Mouse (Mus musculus): ENCODE data around the gene Pih1d1. TPM values are rescaled to one million over a fixed set of nuclear protein-coding genes. Genes with fewer than 3 reads are reported as not detected.

Gene Pih1d1
- total and polyA plus RNA-seq, 3 experiments, result 37.4 to 69.3 (median 50.3) TPM

DNA sequence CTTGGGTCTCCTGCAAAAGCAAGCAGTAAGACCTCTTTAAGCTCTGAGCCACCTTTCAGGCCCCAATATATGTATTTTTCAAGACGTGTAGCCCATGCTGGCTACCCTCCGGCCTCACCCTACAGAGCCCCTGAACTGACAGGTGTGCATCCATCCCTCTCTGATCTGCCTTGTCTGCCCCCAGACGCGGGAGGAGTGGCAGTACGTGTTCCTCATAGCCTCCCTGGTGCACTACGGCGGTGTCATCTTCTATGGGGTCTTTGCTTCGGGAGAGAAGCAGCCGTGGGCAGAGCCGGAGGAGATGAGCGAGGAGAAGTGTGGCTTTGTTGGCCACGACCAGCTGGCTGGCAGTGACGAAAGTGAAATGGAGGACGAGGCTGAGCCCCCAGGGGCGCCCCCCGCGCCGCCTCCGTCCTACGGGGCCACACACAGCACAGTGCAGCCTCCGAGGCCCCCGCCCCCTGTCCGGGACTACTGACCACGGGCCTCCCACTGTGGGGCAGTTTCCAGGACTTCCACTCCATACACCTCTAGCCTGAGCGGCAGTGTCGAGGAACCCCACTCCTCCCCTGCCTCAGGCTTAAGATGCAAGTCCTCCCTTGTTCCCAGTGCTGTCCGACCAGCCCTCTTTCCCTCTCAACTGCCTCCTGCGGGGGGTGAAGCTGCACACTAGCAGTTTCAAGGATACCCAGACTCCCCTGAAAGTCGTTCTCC lies 20.6 kb downstream of the Pih1d1 start:
- in situ Hi-C loops (cut with MboI; ENCODE audit: low pct_ligation_motif_present, low pct_unique_long_range_greater_than_20kb, low sequenced_read_pairs), result no loop called here

DNA sequence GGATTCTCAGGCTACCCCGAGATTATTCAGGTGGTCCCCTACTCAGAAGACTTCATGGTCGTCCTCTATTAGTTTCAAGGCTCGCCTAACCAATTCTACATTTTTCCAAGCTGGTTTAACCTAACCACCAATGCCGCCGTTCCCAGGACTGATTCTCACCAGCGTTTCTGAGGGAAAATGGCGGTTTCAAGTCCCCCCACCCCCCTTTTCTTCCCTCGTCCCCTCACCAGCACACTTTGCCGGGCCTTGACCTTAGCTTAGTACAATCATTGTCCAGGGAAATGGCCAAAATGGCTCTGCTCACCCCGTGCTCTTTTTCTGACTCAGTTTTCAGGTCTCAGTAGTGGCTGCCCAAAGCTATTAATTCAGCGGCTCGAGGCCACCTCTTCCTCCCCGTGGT lies 21.3 kb downstream of the Pih1d1 start:
- in situ Hi-C loops (cut with MboI; ENCODE audit: low pct_ligation_motif_present, low pct_unique_long_range_greater_than_20kb, low sequenced_read_pairs), result no loop called here

More for the DNA sequence above, 20.6 kb downstream of the Pih1d1 start:
- H3K9me3 ChIP-seq (replicated peaks; ENCODE audit: low read length), result peaks cover 23% of the 10 kb centered on the region
- no peak for DNase-seq (ENCODE audit: extremely low read depth)
- dilution Hi-C loops (cut with MboI; ENCODE audit: extremely low pct_ligation_motif_present, extremely low pct_unique_long_range_greater_than_20kb, low sequenced_read_pairs), result no loop called here
- no peaks in the 10 kb centered on the region for H3K79me2 ChIP-seq (replicated peaks; ENCODE audit: control insufficient read depth, extremely low read depth, insufficient read depth, poor library complexity, severe bottlenecking)
- TF ChIP-seq SMC3 (IDR thresholded peaks at IDR 0.05; ENCODE audit: low read depth, low read length), result no peak
- no peak for TF ChIP-seq UBTF (IDR thresholded peaks at IDR 0.05; ENCODE audit: low read depth, low read length)
- TF ChIP-seq MAZ (IDR thresholded peaks at IDR 0.05; ENCODE audit: low read depth, low read length), result no peak
- TF ChIP-seq TCF12 (IDR thresholded peaks at IDR 0.05; ENCODE audit: low read depth, low read length), result no peak
- no peak for TF ChIP-seq E2F4 (IDR thresholded peaks at IDR 0.05; ENCODE audit: insufficient replicate concordance, low read depth, low read length)
- TF ChIP-seq ZC3H11A (IDR thresholded peaks at IDR 0.05; ENCODE audit: low read depth, low read length), result no peak
- no peak for TF ChIP-seq MAFK (IDR thresholded peaks at IDR 0.05; ENCODE audit: insufficient replicate concordance, low read length)
- TF ChIP-seq CHD2 (IDR thresholded peaks at IDR 0.05; ENCODE audit: low read length), result no peak
- TF ChIP-seq EP300 (IDR thresholded peaks at IDR 0.05; ENCODE audit: low read length), result no peak
- peaks cover 7 to 10% of the 10 kb centered on the region in 2 experiments for H3K4me1 ChIP-seq (ENCODE audit: control insufficient read depth in 1 of 2, insufficient read depth in 2 of 2)
- H3K4me2 ChIP-seq (ENCODE audit: insufficient read depth, low read depth, poor library complexity, severe bottlenecking), result peak overlapping the region; percentile 41
- H3K27me3 ChIP-seq (replicated peaks), result peaks cover 63% of the 10 kb centered on the region
- H3K4me3 ChIP-seq (replicated peaks in 1 of 3; ENCODE audit: low read depth in 2 of 3, low read length in 2 of 3, poor library complexity in 1 of 3), result no peak overlapping the region
- no peaks in the 10 kb centered on the region for H3K36me3 ChIP-seq (replicated peaks in 1 of 2; ENCODE audit: control insufficient read depth in 1 of 2, insufficient read depth in 1 of 2, low read length in 1 of 2)
- no peak overlapping the region for H3K27ac ChIP-seq (ENCODE audit: insufficient read depth, low read depth)
- H3K9ac ChIP-seq (ENCODE audit: insufficient read depth, low read depth), result no peak overlapping the region

GRCm38 (mm10) chr7:45175929-45176328 lies 21.8 kb downstream of the Pih1d1 start:
- no peak for TF ChIP-seq MXI1 (IDR thresholded peaks at IDR 0.05; ENCODE audit: low read depth, low read length)
- no peak for TF ChIP-seq ZNF384 (IDR thresholded peaks at IDR 0.05; ENCODE audit: low read depth, low read length)
- TF ChIP-seq KAT2A (IDR thresholded peaks at IDR 0.05; ENCODE audit: insufficient replicate concordance, low read length), result no peak
- TF ChIP-seq ZMIZ1 (IDR thresholded peaks at IDR 0.05; ENCODE audit: low read depth, low read length), result no peak
- no peak for TF ChIP-seq UBTF (IDR thresholded peaks at IDR 0.05; ENCODE audit: low read depth, low read length)
- TF ChIP-seq IRF4 (IDR thresholded peaks at IDR 0.05; ENCODE audit: low read depth, low read length), result no peak
- no peak for TF ChIP-seq TBP (conservative IDR thresholded peaks at IDR 0.05; ENCODE audit: low read depth, low read length)
- TF ChIP-seq MAX (IDR thresholded peaks at IDR 0.05; ENCODE audit: low read length), result no peak
- no peak for TF ChIP-seq HCFC1 (IDR thresholded peaks at IDR 0.05; ENCODE audit: low read depth, low read length)
- no peak for TF ChIP-seq ZC3H11A (IDR thresholded peaks at IDR 0.05; ENCODE audit: low read depth, low read length)
- H3K4me1 ChIP-seq (ENCODE audit: control insufficient read depth in 1 of 2, insufficient read depth in 2 of 2), result peaks cover 7 to 10% of the 10 kb centered on the region in 2 experiments
- H3K4me3 ChIP-seq (replicated peaks in 1 of 3; ENCODE audit: low read depth in 2 of 3, low read length in 2 of 3, poor library complexity in 1 of 3), result no peak overlapping the region
- H3K4me2 ChIP-seq (ENCODE audit: insufficient read depth, low read depth, poor library complexity, severe bottlenecking), result no peak overlapping the region
- H3K9me3 ChIP-seq (replicated peaks; ENCODE audit: low read length), result peaks cover 12% of the 10 kb centered on the region
- dilution Hi-C loops (cut with MboI; ENCODE audit: extremely low pct_ligation_motif_present, extremely low pct_unique_long_range_greater_than_20kb, low sequenced_read_pairs) (no loop called here), in situ Hi-C loops (cut with MboI; ENCODE audit: low pct_ligation_motif_present, low pct_unique_long_range_greater_than_20kb, low sequenced_read_pairs) (no loop called here)
- no peaks in the 10 kb centered on the region for H3K79me2 ChIP-seq (replicated peaks; ENCODE audit: control insufficient read depth, extremely low read depth, insufficient read depth, poor library complexity, severe bottlenecking)
- H3K27ac ChIP-seq (ENCODE audit: insufficient read depth, low read depth), result no peak overlapping the region
- no peak overlapping the region for H3K9ac ChIP-seq (ENCODE audit: insufficient read depth, low read depth)
- H3K36me3 ChIP-seq (replicated peaks in 1 of 2; ENCODE audit: control insufficient read depth in 1 of 2, insufficient read depth in 1 of 2, low read length in 1 of 2), result no peaks in the 10 kb centered on the region
- peaks cover 68% of the 10 kb centered on the region for H3K27me3 ChIP-seq (replicated peaks)
- DNase-seq (ENCODE audit: extremely low read depth), result no peak

More for the DNA sequence above, 21.3 kb downstream of the Pih1d1 start:
- no peaks in the 10 kb centered on the region for H3K79me2 ChIP-seq (replicated peaks; ENCODE audit: control insufficient read depth, extremely low read depth, insufficient read depth, poor library complexity, severe bottlenecking)
- peak overlapping the region; percentile 41; the same call in 1 of the 2 replicates for H3K4me2 ChIP-seq (ENCODE audit: insufficient read depth, low read depth, poor library complexity, severe bottlenecking)
- H3K4me3 ChIP-seq (replicated peaks in 1 of 3; ENCODE audit: low read depth in 2 of 3, low read length in 2 of 3, poor library complexity in 1 of 3), result no peak overlapping the region
- no peak overlapping the region for H3K27ac ChIP-seq (ENCODE audit: insufficient read depth, low read depth)
- H3K27me3 ChIP-seq (replicated peaks), result peaks cover 64% of the 10 kb centered on the region
- H3K9me3 ChIP-seq (replicated peaks; ENCODE audit: low read length), result peaks cover 16% of the 10 kb centered on the region
- no peaks in the 10 kb centered on the region for H3K36me3 ChIP-seq (replicated peaks in 1 of 2; ENCODE audit: control insufficient read depth in 1 of 2, insufficient read depth in 1 of 2, low read length in 1 of 2)
- H3K4me1 ChIP-seq (ENCODE audit: control insufficient read depth in 1 of 2, insufficient read depth in 2 of 2), result peaks cover 7 to 10% of the 10 kb centered on the region in 2 experiments
- dilution Hi-C loops (cut with MboI; ENCODE audit: extremely low pct_ligation_motif_present, extremely low pct_unique_long_range_greater_than_20kb, low sequenced_read_pairs), result no loop called here
- TF ChIP-seq MAFK (IDR thresholded peaks at IDR 0.05; ENCODE audit: insufficient replicate concordance, low read length), result no peak
- no peak for TF ChIP-seq EP300 (IDR thresholded peaks at IDR 0.05; ENCODE audit: low read length)
- TF ChIP-seq E2F4 (IDR thresholded peaks at IDR 0.05; ENCODE audit: insufficient replicate concordance, low read depth, low read length), result no peak
- TF ChIP-seq MAX (IDR thresholded peaks at IDR 0.05; ENCODE audit: low read length), result no peak
- TF ChIP-seq ELF1 (IDR thresholded peaks at IDR 0.05; ENCODE audit: low read depth, low read length), result no peak
- TF ChIP-seq RCOR1 (conservative IDR thresholded peaks at IDR 0.05; ENCODE audit: low read depth, low read length), result no peak
- TF ChIP-seq TCF12 (IDR thresholded peaks at IDR 0.05; ENCODE audit: low read depth, low read length), result no peak
- TF ChIP-seq NRF1 (IDR thresholded peaks at IDR 0.05; ENCODE audit: low read depth, low read length), result no peak
- TF ChIP-seq ZC3H11A (IDR thresholded peaks at IDR 0.05; ENCODE audit: low read depth, low read length), result no peak
- no peak overlapping the region for H3K9ac ChIP-seq (ENCODE audit: insufficient read depth, low read depth)
- DNase-seq (ENCODE audit: extremely low read depth), result no peak
